Mouse (Mus musculus) thymus, adult 2 months (tissue): ENCODE results near the gene Spats2. TPM values are rescaled to one million over a fixed set of nuclear protein-coding genes. Genes with fewer than 3 reads are reported as not detected.
A peak's percentile ranks its signal among the peaks of the same experiment; 100 is the strongest.

Experiments
- DNase-seq: peaks from one replicate; pipeline ENCODE4 v3.0.0; 2021
- H3K27ac ChIP-seq: fragments of 200-500 bp; 2 replicates; pipeline ENCODE4 v1.5.1; 2012; ENCODE audit warnings: low read length, control low read depth; ENCODE audit not compliant: control insufficient read depth, insufficient read depth
- H3K27me3 ChIP-seq: fragments of 200-500 bp; 2 replicates; pipeline ENCODE4 v1.6.1; 2012; ENCODE audit warnings: mild to moderate bottlenecking, low read length, moderate library complexity, mixed read lengths; ENCODE audit not compliant: control insufficient read depth, insufficient read depth
- H3K36me3 ChIP-seq: fragments of 200-500 bp; 2 replicates; pipeline ENCODE4 v1.6.1; 2012; ENCODE audit warnings: mild to moderate bottlenecking, low read length, moderate library complexity; ENCODE audit not compliant: control insufficient read depth, insufficient read depth
- H3K4me1 ChIP-seq: fragments of 200-500 bp; replicated peaks from 2 replicates; pipeline ENCODE4 v1.6.1; 2012; ENCODE audit warnings: low read length; ENCODE audit not compliant: control insufficient read depth, insufficient read depth
- H3K4me3 ChIP-seq: fragments of 200-500 bp; 2 replicates; pipeline ENCODE4 v1.5.1; 2012; ENCODE audit warnings: mild to moderate bottlenecking, low read length, control low read depth, moderate library complexity; ENCODE audit not compliant: control insufficient read depth, insufficient read depth
- CTCF ChIP-seq: fragments of 200-500 bp; IDR thresholded peaks from 2 replicates; pipeline ENCODE4 v1.5.1; 2012; ENCODE audit warnings: mild to moderate bottlenecking, control low read depth, low read length, moderate library complexity, borderline replicate concordance; ENCODE audit not compliant: control insufficient read depth, poor library complexity, insufficient read depth; ENCODE audit errors: extremely low read depth
- POLR2A ChIP-seq: fragments of 200-500 bp; IDR thresholded peaks from 2 replicates; pipeline ENCODE4 v1.6.1; 2012; ENCODE audit warnings: mild to moderate bottlenecking, low read length, control low read depth, moderate library complexity; ENCODE audit not compliant: control insufficient read depth, poor library complexity, insufficient read depth; ENCODE audit errors: extremely low read depth
- WGBS: fragments of 180-500 bp; shearing (Covaris S2); methylation state at CpG from one replicate; pipeline ENCODE4 v1.1.7; 2018; 5-methylcytosine and 5-hydroxymethylcytosine counted together
- polyA plus RNA-seq: library from polyadenylated mRNA; depleted of rRNA; stranded (reverse); fragments of >200 nt; gene quantifications from 2 replicates; pipeline ENCODE4 v1.2.3, GENCODE M21; 2012

Gene Spats2
- polyA plus RNA-seq, 1 experiment, result 11.8 TPM

- Histone ChIP-seq H3K4me3 (no peak overlapping the region), H3K36me3 (no peaks in the 10 kb centered on the region), H3K27ac (peak overlapping the region; percentile 14; the same call in 1 of the 2 replicates), H3K4me1 (peaks cover 27% of the 10 kb centered on the region), H3K27me3 (no peaks in the 10 kb centered on the region)
- TF ChIP-seq POLR2A (no peak), CTCF (no peak)
- 32% methylated on average over 11 of the region's 11 CpGs for WGBS
- peak; percentile 2 for DNase-seq
These were observed 3.7 kb downstream of the Spats2 start for GRCm38 (mm10) chr15:99129441-99129840.

- H3K27ac ChIP-seq, result peak overlapping the region; percentile 14; the same call in 1 of the 2 replicates
- no peaks in the 10 kb centered on the region for H3K27me3 ChIP-seq
- peak; percentile 11 for DNase-seq
- no peaks in the 10 kb centered on the region for H3K36me3 ChIP-seq
- WGBS, result 28% methylated on average over 22 of the region's 22 CpGs
- TF ChIP-seq POLR2A, result no peak
- TF ChIP-seq CTCF, result no peak
- H3K4me3 ChIP-seq, result no peak overlapping the region
- H3K4me1 ChIP-seq, result peaks cover 27% of the 10 kb centered on the region
These were observed 4.5 kb downstream of the Spats2 start for GRCm38 (mm10) chr15:99129956-99130910.

- TF ChIP-seq POLR2A (no peak), CTCF (no peak)
- Histone ChIP-seq H3K36me3 (no peaks in the 10 kb centered on the region), H3K27me3 (no peaks in the 10 kb centered on the region), H3K27ac (no peak overlapping the region), H3K4me3 (no peak overlapping the region), H3K4me1 (no peaks in the 10 kb centered on the region)
- no peak for DNase-seq
- WGBS, result 97% methylated on average over 5 of the region's 5 CpGs
These were observed 12.7 kb downstream of the Spats2 start for GRCm38 (mm10) chr15:99138389-99138788.

GRCm38 (mm10) chr15:99139669-99140068 is 14.0 kb downstream of the Spats2 start:
- TF ChIP-seq CTCF, result peak; percentile 57; the same call in 1 of the 2 replicates
- TF ChIP-seq POLR2A, result no peak
- DNase-seq, result peak; percentile 33
- H3K4me3 ChIP-seq, result no peak overlapping the region
- no peaks in the 10 kb centered on the region for H3K36me3 ChIP-seq
- no peaks in the 10 kb centered on the region for H3K27me3 ChIP-seq
- no peaks in the 10 kb centered on the region for H3K4me1 ChIP-seq
- H3K27ac ChIP-seq, result no peak overlapping the region
- WGBS, result 69% methylated on average over 6 of the region's 6 CpGs

GRCm38 (mm10) chr15:99150516-99150915 is 24.8 kb downstream of the Spats2 start:
- Histone ChIP-seq H3K27me3 (no peaks in the 10 kb centered on the region), H3K4me1 (peaks cover 8% of the 10 kb centered on the region), H3K36me3 (no peaks in the 10 kb centered on the region), H3K27ac (no peak overlapping the region), H3K4me3 (no peak overlapping the region)
- 97% methylated on average over 7 of the region's 7 CpGs for WGBS
- TF ChIP-seq POLR2A (no peak), CTCF (no peak)
- DNase-seq, result no peak

- no peaks in the 10 kb centered on the region for H3K36me3 ChIP-seq
- DNase-seq, result no peak
These were observed 25.6 kb downstream of the Spats2 start for GRCm38 (mm10) chr15:99151324-99151723.

More at GRCm38 (mm10) chr15:99151324-99151723, 25.6 kb downstream of the Spats2 start:
- Histone ChIP-seq H3K27me3 (no peaks in the 10 kb centered on the region), H3K4me1 (peaks cover 8% of the 10 kb centered on the region), H3K4me3 (no peak overlapping the region), H3K27ac (no peak overlapping the region)
- no peak for TF ChIP-seq CTCF
- no peak for TF ChIP-seq POLR2A
- 90% methylated on average over 8 of the region's 8 CpGs for WGBS
